8 mouse cellular contexts compared by ENCODE assay signal in genomic region chr11:53770125-53770791, GRCm38 (mm10). TPM values are rescaled to one million over a fixed set of nuclear protein-coding genes. Genes with fewer than 3 reads are reported as not detected.
A peak's percentile ranks its signal among the peaks of the same experiment; 100 is the strongest.
DNase-seq lines count a peak whose midpoint lies in the region; ATAC-seq and TF ChIP-seq lines count a peak whose summit lies in the region.

No protein-coding gene starts in this region.

- no peaks in the 10 kb centered on the region for H3K27me3 ChIP-seq in ES-Bruce4 (ENCODE audit: control insufficient read depth, insufficient read depth, low read length, poor library complexity, severe bottlenecking)
- peaks cover 26% of the 10 kb centered on the region for H3K27me3 ChIP-seq in forebrain, embryonic 13.5 days

- H3K36me3 ChIP-seq in ES-Bruce4 (ENCODE audit: control insufficient read depth, insufficient read depth, low read length, poor library complexity, severe bottlenecking) = peaks cover 10% of the 10 kb centered on the region
- H3K36me3 ChIP-seq in forebrain, embryonic 13.5 days (ENCODE audit: poor library complexity, severe bottlenecking) = no peaks in the 10 kb centered on the region; the same call in 1 of the 2 replicates

- H3K9ac ChIP-seq in ES-Bruce4 (ENCODE audit: low read depth, poor library complexity, severe bottlenecking) = peak overlapping the region; percentile 68
- peak overlapping the region; percentile 73 for H3K9ac ChIP-seq in forebrain, embryonic 13.5 days

- TF ChIP-seq POLR2A in ES-Bruce4 (IDR thresholded peaks at IDR 0.05; ENCODE audit: insufficient read depth, low read length) = no peak

- 0 out of 2 replicates have a peak, but pooled peaks have one; percentile 2 for TF ChIP-seq EP300 in ES-Bruce4 (IDR thresholded peaks at IDR 0.05; ENCODE audit: insufficient read depth, low read depth, low read length)

- ATAC-seq in forebrain, embryonic 13.5 days = peak; percentile 83

- DNase-seq in brain, adult 2 months (ENCODE audit: low read depth, low spot score) = peak; percentile 69
- DNase-seq in heart, postnatal 36 days = peak; percentile 79 to 85
- DNase-seq in layer of hippocampus, adult 2 months (ENCODE audit: low spot score in 2 of 2) = peak; percentile 38 to 55
- peak; percentile 89 for DNase-seq in lung, postnatal 10 days
- DNase-seq in retina, embryonic 14.5 days (ENCODE audit: low spot score) = peak; percentile 76
- DNase-seq in thymus, postnatal 25 days = peak; percentile 79

- H3K9me3 ChIP-seq in ES-Bruce4 (replicated peaks; ENCODE audit: control insufficient read depth, insufficient read depth, low read length, poor library complexity, severe bottlenecking) = no peaks in the 10 kb centered on the region
- no peaks in the 10 kb centered on the region for H3K9me3 ChIP-seq in forebrain, embryonic 13.5 days (replicated peaks)

- no peak for TF ChIP-seq CTCF in ES-Bruce4 (IDR thresholded peaks at IDR 0.05; ENCODE audit: low read depth, low read length)
- peak; percentile 18; the same call in 1 of the 2 replicates for TF ChIP-seq CTCF in layer of hippocampus, adult 2 months (conservative IDR thresholded peaks at IDR 0.05)

- peak overlapping the region; percentile 12; the same call in 1 of the 2 replicates for H3K27ac ChIP-seq in ES-Bruce4 (ENCODE audit: insufficient read depth, low read length)
- H3K27ac ChIP-seq in forebrain, embryonic 13.5 days = no peak overlapping the region
- H3K27ac ChIP-seq in layer of hippocampus, adult 2 months = peak overlapping the region; percentile 91

- peak overlapping the region; percentile 98 for H3K4me2 ChIP-seq in forebrain, embryonic 13.5 days

- peak overlapping the region; percentile 93 for H3K4me3 ChIP-seq in ES-Bruce4 (ENCODE audit: low read depth, low read length)
- H3K4me3 ChIP-seq in forebrain, embryonic 13.5 days = peak overlapping the region; percentile 74
- H3K4me3 ChIP-seq in layer of hippocampus, adult 2 months = peak overlapping the region; percentile 83

- WGBS in forebrain, embryonic 13.5 days = under 1% methylated on average over 71 of the region's 75 CpGs

- intact Hi-C loops in heart, postnatal 36 days (cut with DNase I) = loop anchor here (2.0 kb wide), 2 partner anchors 25 to 49 kb away; no protein-coding TSS in a partner anchor

- H3K4me1 ChIP-seq in ES-Bruce4 (ENCODE audit: control insufficient read depth, insufficient read depth, low read length) = peaks cover 7% of the 10 kb centered on the region
- 0 out of 2 replicates have a peak, but pooled peaks cover 12% of the 10 kb centered on the region for H3K4me1 ChIP-seq in forebrain, embryonic 13.5 days

RNA-seq across cellular contexts. Expression of gene Irf1, which starts 0.4 kb away (rescaled TPM):
- polyA plus RNA-seq in ES-Bruce4 (2011; ENCODE audit: insufficient read depth, insufficient read length, low read depth, missing spikeins) = 75.7 and 90.3 TPM in 2 replicates
- 2.6 and 2.7 TPM in 2 replicates for polyA plus RNA-seq in forebrain, embryonic 13.5 days (2015; fragmentation: Nextera tagmentation; extraction: Ambion mirVana)
- total RNA-seq in heart, postnatal 36 days (2021) = 10 to 100 TPM; 18.6 to 23.6 TPM
- total RNA-seq in layer of hippocampus, adult 2 months (2021) = 10 to 100 TPM in 1 of 2 experiments, 1 to 10 TPM in 1; 9.0 to 12.4 TPM

RNA-seq across cellular contexts. Expression of gene Gm17334, which starts 2.7 kb away (rescaled TPM):
- polyA plus RNA-seq in ES-Bruce4 (2011; ENCODE audit: insufficient read depth, insufficient read length, low read depth, missing spikeins) = not detected in 2 replicates
- not detected in 2 replicates for polyA plus RNA-seq in forebrain, embryonic 13.5 days (2015; fragmentation: Nextera tagmentation; extraction: Ambion mirVana)
- total RNA-seq in heart, postnatal 36 days (2021) = under 1 TPM in 1 of 2 experiments, not detected in 1; 0.60 TPM
- 1 to 10 TPM; 1.1 to 1.6 TPM for total RNA-seq in layer of hippocampus, adult 2 months (2021)

RNA-seq across cellular contexts. Expression of gene Il5, which starts 49.7 kb away (rescaled TPM):
- not detected in 2 replicates for polyA plus RNA-seq in ES-Bruce4 (2011; ENCODE audit: insufficient read depth, insufficient read length, low read depth, missing spikeins)
- polyA plus RNA-seq in forebrain, embryonic 13.5 days (2015; fragmentation: Nextera tagmentation; extraction: Ambion mirVana) = not detected in 2 replicates
- total RNA-seq in heart, postnatal 36 days (2021) = not detected
- not detected for total RNA-seq in layer of hippocampus, adult 2 months (2021)
